Mouse (Mus musculus) cortical plate, adult 2 months (tissue): ENCODE measurements around the gene Odf3l1.

Source experiments
- CTCF ChIP-seq: fragments of 200-500 bp; IDR thresholded peaks from 2 replicates; pipeline ENCODE4 v1.5.1; 2011; ENCODE audit warnings: mild to moderate bottlenecking, control low read depth, low read length; ENCODE audit not compliant: insufficient read depth; ENCODE audit errors: extremely low read depth
- POLR2A ChIP-seq: fragments of 200-500 bp; IDR thresholded peaks from 2 replicates; pipeline ENCODE4 v1.6.1; 2011; ENCODE audit warnings: mild to moderate bottlenecking, low read length, control low read depth; ENCODE audit not compliant: insufficient read depth; ENCODE audit errors: extremely low read depth

DNA sequence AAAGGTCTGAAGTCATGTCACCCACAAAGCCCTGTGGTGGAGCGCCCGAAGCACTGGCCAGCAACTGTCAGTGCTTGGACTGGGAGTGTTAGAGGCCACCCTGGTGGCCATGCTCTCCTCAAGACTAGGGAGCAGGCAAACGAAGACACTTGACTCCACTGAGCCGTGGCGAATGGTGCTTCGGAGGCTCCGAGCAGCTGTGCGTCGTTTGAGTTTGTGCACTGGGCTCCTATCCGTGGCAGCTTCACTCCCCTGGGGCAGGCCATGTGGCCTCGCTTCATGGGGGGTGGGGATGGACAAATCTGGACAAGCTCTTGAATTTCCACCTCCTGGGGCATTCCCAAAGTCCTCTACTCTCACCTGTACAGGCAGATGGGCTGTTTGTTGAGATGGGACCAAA is 34.9 kb upstream of the Odf3l1 start:
- no peak for TF ChIP-seq CTCF
- TF ChIP-seq POLR2A = no peak
